Mouse (Mus musculus): ENCODE data around the gene Psmd6. TPM values are rescaled to one million over a fixed set of nuclear protein-coding genes. Genes with fewer than 3 reads are reported as not detected.
A peak's percentile ranks its signal among the peaks of the same experiment; 100 is the strongest.

The Psmd6 gene
- 244 and 245 TPM in 2 replicates for polyA plus RNA-seq (2015; fragmentation: Nextera tagmentation; extraction: Ambion mirVana)

GRCm38 (mm10) chr14:14120230-14121096, at the start of gene Psmd6:
Gene Psmd6 (minus strand): TSS chr14:14120984.
- peak; percentile 99 for ATAC-seq
- Histone ChIP-seq H3K4me1 (ENCODE audit: control insufficient read depth, insufficient read depth, low read depth, low read length) (peaks cover 12% of the 10 kb centered on the region), H3K9me3 (ENCODE audit: control insufficient read depth, low read length) (no peaks in the 10 kb centered on the region), H3K9ac (ENCODE audit: low read depth, low read length) (peak within 1 kb of the TSS; percentile 93), H3K36me3 (ENCODE audit: control insufficient read depth, insufficient read depth, low read length) (peaks cover 12% of the 10 kb centered on the region), H3K4me3 (ENCODE audit: low read length) (peak within 1 kb of the TSS; percentile 84), H3K4me2 (ENCODE audit: low read length) (peak within 1 kb of the TSS; percentile 64), H3K27me3 (replicated peaks; ENCODE audit: control insufficient read depth, insufficient read depth, low read length) (no peaks in the 10 kb centered on the region), H3K27ac (ENCODE audit: low read depth, low read length) (peak within 1 kb of the TSS; percentile 85)
- under 1% methylated on average over 68 of the region's 68 CpGs for WGBS

- Histone ChIP-seq H3K27me3 (replicated peaks; ENCODE audit: control insufficient read depth, insufficient read depth, low read length) (no peaks in the 10 kb centered on the region), H3K9ac (ENCODE audit: low read depth, low read length) (no peak overlapping the region), H3K4me3 (ENCODE audit: low read length) (no peak overlapping the region), H3K27ac (ENCODE audit: low read depth, low read length) (no peak overlapping the region), H3K9me3 (ENCODE audit: control insufficient read depth, low read length) (no peaks in the 10 kb centered on the region), H3K4me1 (ENCODE audit: control insufficient read depth, insufficient read depth, low read depth, low read length) (no peaks in the 10 kb centered on the region), H3K36me3 (ENCODE audit: control insufficient read depth, insufficient read depth, low read length) (peaks cover 42% of the 10 kb centered on the region), H3K4me2 (ENCODE audit: low read length) (no peak overlapping the region)
- 73% methylated on average over 4 of the region's 4 CpGs for WGBS
- ATAC-seq = no peak
Observed at GRCm38 (mm10) chr14:14110710-14111109, 10.1 kb downstream of the Psmd6 start.

GRCm38 (mm10) chr14:14104930-14105318, 15.9 kb downstream of the Psmd6 start:
- no peak overlapping the region for H3K9ac ChIP-seq (ENCODE audit: low read depth, low read length)
- H3K27me3 ChIP-seq (replicated peaks; ENCODE audit: control insufficient read depth, insufficient read depth, low read length) = no peaks in the 10 kb centered on the region
- no peak overlapping the region for H3K4me3 ChIP-seq (ENCODE audit: low read length)
- H3K9me3 ChIP-seq (ENCODE audit: control insufficient read depth, low read length) = no peaks in the 10 kb centered on the region
- H3K36me3 ChIP-seq (ENCODE audit: control insufficient read depth, insufficient read depth, low read length) = peaks cover 17% of the 10 kb centered on the region
- H3K27ac ChIP-seq (ENCODE audit: low read depth, low read length) = no peak overlapping the region
- 83% methylated on average over 2 of the region's 2 CpGs for WGBS
- no peaks in the 10 kb centered on the region for H3K4me1 ChIP-seq (ENCODE audit: control insufficient read depth, insufficient read depth, low read depth, low read length)
- ATAC-seq = no peak
- H3K4me2 ChIP-seq (ENCODE audit: low read length) = no peak overlapping the region

- ATAC-seq = no peak
- peaks cover 17% of the 10 kb centered on the region for H3K36me3 ChIP-seq (ENCODE audit: control insufficient read depth, insufficient read depth, low read length)
- H3K27ac ChIP-seq (ENCODE audit: low read depth, low read length) = no peak overlapping the region
- no peak overlapping the region for H3K4me3 ChIP-seq (ENCODE audit: low read length)
- H3K4me2 ChIP-seq (ENCODE audit: low read length) = no peak overlapping the region
- H3K9me3 ChIP-seq (ENCODE audit: control insufficient read depth, low read length) = no peaks in the 10 kb centered on the region
- no peaks in the 10 kb centered on the region for H3K4me1 ChIP-seq (ENCODE audit: control insufficient read depth, insufficient read depth, low read depth, low read length)
- H3K9ac ChIP-seq (ENCODE audit: low read depth, low read length) = no peak overlapping the region
- 71% methylated on average over 13 of the region's 13 CpGs for WGBS
- no peaks in the 10 kb centered on the region for H3K27me3 ChIP-seq (replicated peaks; ENCODE audit: control insufficient read depth, insufficient read depth, low read length)
Observed at GRCm38 (mm10) chr14:14104213-14104929, 16.4 kb downstream of the Psmd6 start.

DNA sequence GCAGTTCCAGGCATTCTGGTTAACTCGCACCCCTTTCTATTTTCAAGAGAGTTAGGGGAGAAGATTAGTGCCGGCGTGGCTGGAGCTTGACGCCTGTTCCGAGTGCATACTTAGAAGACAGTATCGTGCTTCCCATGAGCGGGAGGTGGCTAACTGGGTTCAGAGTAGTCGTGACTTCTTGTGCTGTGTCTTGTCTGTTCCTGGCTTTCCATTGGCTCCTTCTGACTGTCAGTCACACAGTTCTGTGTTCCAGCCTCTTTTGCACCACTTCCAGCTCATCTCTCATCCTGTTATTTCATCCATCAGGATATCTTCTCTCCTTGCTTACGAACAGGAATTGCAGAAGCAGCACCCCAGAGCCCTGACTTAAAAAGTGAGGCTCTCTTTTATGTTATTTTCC, 19.5 kb downstream of the Psmd6 start:
- H3K4me1 ChIP-seq (ENCODE audit: control insufficient read depth, insufficient read depth, low read depth, low read length) = no peaks in the 10 kb centered on the region
- H3K4me2 ChIP-seq (ENCODE audit: low read length) = no peak overlapping the region
- H3K9ac ChIP-seq (ENCODE audit: low read depth, low read length) = no peak overlapping the region
- no peak overlapping the region for H3K27ac ChIP-seq (ENCODE audit: low read depth, low read length)
- no peaks in the 10 kb centered on the region for H3K27me3 ChIP-seq (replicated peaks; ENCODE audit: control insufficient read depth, insufficient read depth, low read length)
- no peak overlapping the region for H3K4me3 ChIP-seq (ENCODE audit: low read length)
- 95% methylated on average over 9 of the region's 9 CpGs for WGBS
- no peak for ATAC-seq
- no peaks in the 10 kb centered on the region for H3K9me3 ChIP-seq (ENCODE audit: control insufficient read depth, low read length)
- peaks cover 17% of the 10 kb centered on the region for H3K36me3 ChIP-seq (ENCODE audit: control insufficient read depth, insufficient read depth, low read length)

- peaks cover 20% of the 10 kb centered on the region for H3K36me3 ChIP-seq (ENCODE audit: control insufficient read depth, insufficient read depth, low read length)
- ATAC-seq = no peak
- H3K4me1 ChIP-seq (ENCODE audit: control insufficient read depth, insufficient read depth, low read depth, low read length) = no peaks in the 10 kb centered on the region
- H3K27me3 ChIP-seq (replicated peaks; ENCODE audit: control insufficient read depth, insufficient read depth, low read length) = no peaks in the 10 kb centered on the region
- H3K9me3 ChIP-seq (ENCODE audit: control insufficient read depth, low read length) = no peaks in the 10 kb centered on the region
- H3K9ac ChIP-seq (ENCODE audit: low read depth, low read length) = no peak overlapping the region
- no peak overlapping the region for H3K27ac ChIP-seq (ENCODE audit: low read depth, low read length)
- H3K4me3 ChIP-seq (ENCODE audit: low read length) = no peak overlapping the region
- no peak overlapping the region for H3K4me2 ChIP-seq (ENCODE audit: low read length)
- 91% methylated on average over 8 of the region's 8 CpGs for WGBS
Observed at GRCm38 (mm10) chr14:14100773-14101280, 20.0 kb downstream of the Psmd6 start.

GRCm38 (mm10) chr14:14098330-14098980, 22.3 kb downstream of the Psmd6 start:
- no peaks in the 10 kb centered on the region for H3K4me1 ChIP-seq (ENCODE audit: control insufficient read depth, insufficient read depth, low read depth, low read length)
- no peak overlapping the region for H3K9ac ChIP-seq (ENCODE audit: low read depth, low read length)
- no peak overlapping the region for H3K4me2 ChIP-seq (ENCODE audit: low read length)
- no peaks in the 10 kb centered on the region for H3K27me3 ChIP-seq (replicated peaks; ENCODE audit: control insufficient read depth, insufficient read depth, low read length)
- H3K9me3 ChIP-seq (ENCODE audit: control insufficient read depth, low read length) = no peaks in the 10 kb centered on the region
- peaks cover 22% of the 10 kb centered on the region for H3K36me3 ChIP-seq (ENCODE audit: control insufficient read depth, insufficient read depth, low read length)
- no peak overlapping the region for H3K27ac ChIP-seq (ENCODE audit: low read depth, low read length)
- 27% methylated on average over 10 of the region's 10 CpGs for WGBS
- H3K4me3 ChIP-seq (ENCODE audit: low read length) = no peak overlapping the region
- ATAC-seq = peak; percentile 81

- Histone ChIP-seq H3K4me3 (ENCODE audit: low read length) (no peak overlapping the region), H3K27ac (ENCODE audit: low read depth, low read length) (no peak overlapping the region), H3K36me3 (ENCODE audit: control insufficient read depth, insufficient read depth, low read length) (peaks cover 10% of the 10 kb centered on the region), H3K27me3 (replicated peaks; ENCODE audit: control insufficient read depth, insufficient read depth, low read length) (no peaks in the 10 kb centered on the region), H3K4me2 (ENCODE audit: low read length) (no peak overlapping the region), H3K4me1 (ENCODE audit: control insufficient read depth, insufficient read depth, low read depth, low read length) (no peaks in the 10 kb centered on the region), H3K9me3 (ENCODE audit: control insufficient read depth, low read length) (no peaks in the 10 kb centered on the region), H3K9ac (ENCODE audit: low read depth, low read length) (no peak overlapping the region)
- WGBS = 95% methylated on average over 6 of the region's 6 CpGs
- no peak for ATAC-seq
Observed at GRCm38 (mm10) chr14:14090571-14090970, 30.2 kb downstream of the Psmd6 start.

All from hindbrain, embryonic 16.5 days (tissue).